Mouse (Mus musculus): ENCODE measurements around the gene Sept10. TPM values are rescaled to one million over a fixed set of nuclear protein-coding genes. Genes with fewer than 3 reads are reported as not detected.

The Sept10 gene
- polyA plus RNA-seq (2012; rRNA removed) (37.7 and 40.1 TPM in 2 replicates), polyA plus RNA-seq (2014; fragmentation: Nextera tagmentation; extraction: Ambion mirVana) (48.8 and 49.6 TPM in 2 replicates)

DNA sequence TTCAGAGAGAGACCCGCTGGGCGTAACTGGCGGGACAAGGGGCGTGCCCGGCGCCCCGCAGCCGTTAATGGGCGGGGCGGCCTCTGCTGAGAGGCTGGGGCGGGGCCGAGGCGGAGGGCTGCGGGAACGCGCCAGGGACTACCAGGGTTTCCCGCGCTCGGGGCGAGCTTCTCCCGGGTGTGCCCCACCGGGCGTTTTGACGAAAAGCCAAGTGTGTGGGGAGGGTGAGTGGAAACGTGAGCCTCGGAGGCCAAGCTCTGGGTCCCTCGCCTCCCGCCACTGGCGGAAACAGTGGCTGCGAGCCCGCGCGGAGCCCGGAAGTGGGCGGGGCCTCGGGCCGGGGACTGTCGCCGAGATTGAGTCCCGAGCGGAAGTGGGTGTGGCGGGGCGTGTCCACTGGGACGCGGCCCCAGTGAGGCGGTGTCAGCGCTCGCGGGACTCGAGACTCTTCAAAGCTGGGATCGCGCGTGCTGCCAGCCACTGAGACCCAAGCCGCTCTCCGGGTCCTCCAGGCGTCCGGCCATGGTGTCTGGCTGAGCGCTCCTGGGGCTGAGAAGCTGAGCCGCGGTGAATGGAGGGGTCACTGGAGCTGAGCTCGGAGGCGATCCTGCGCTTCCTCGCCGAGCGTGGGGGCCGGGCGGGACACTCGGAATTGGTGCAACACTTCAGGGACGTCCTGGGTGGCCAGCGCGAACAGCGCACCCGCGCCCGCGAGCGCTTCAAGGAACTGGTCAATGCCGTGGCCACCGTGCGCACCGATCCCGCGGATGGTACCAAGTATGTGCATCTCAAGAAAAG is at the start of gene Sept10, which contains the start of gene Sowahc:
Gene Sept10, minus strand, starts transcription at position 375 of the 798 bp plus-strand sequence.
Gene Sowahc, plus strand, starts transcription at position 481 of the 798 bp plus-strand sequence.
- Histone ChIP-seq H3K9ac (ENCODE audit: low read depth, low read length, severe bottlenecking) (peak within 1 kb of the TSS; percentile 92), H3K27ac (replicated peaks; ENCODE audit: low read depth, low read length) (peak within 1 kb of the TSS; percentile 89), H3K9me3 (ENCODE audit: control insufficient read depth, low read length) (no peaks in the 10 kb centered on the region), H3K36me3 (ENCODE audit: control insufficient read depth, insufficient read depth, low read length) (no peaks in the 10 kb centered on the region), H3K27me3 (ENCODE audit: control insufficient read depth, insufficient read depth, low read length) (no peaks in the 10 kb centered on the region), H3K4me1 (ENCODE audit: control insufficient read depth, insufficient read depth, low read length) (peaks cover 14% of the 10 kb centered on the region), H3K4me2 (replicated peaks; ENCODE audit: low read depth, low read length, severe bottlenecking) (peak within 1 kb of the TSS; percentile 96), H3K4me3 (replicated peaks; ENCODE audit: low read length) (peak within 1 kb of the TSS; percentile 82)
- TF ChIP-seq POLR2A (IDR thresholded peaks at IDR 0.05; ENCODE audit: borderline replicate concordance, extremely low read depth, insufficient read depth, insufficient read length), result peak; percentile 70; the same call in 1 of the 2 replicates
- WGBS, result under 1% methylated on average over 57 of the region's 84 CpGs
- ATAC-seq (ENCODE audit: low FRiP score, low read depth) (peak; percentile 95), DNase-seq (ENCODE audit: low spot score) (peak; percentile 93)

DNA sequence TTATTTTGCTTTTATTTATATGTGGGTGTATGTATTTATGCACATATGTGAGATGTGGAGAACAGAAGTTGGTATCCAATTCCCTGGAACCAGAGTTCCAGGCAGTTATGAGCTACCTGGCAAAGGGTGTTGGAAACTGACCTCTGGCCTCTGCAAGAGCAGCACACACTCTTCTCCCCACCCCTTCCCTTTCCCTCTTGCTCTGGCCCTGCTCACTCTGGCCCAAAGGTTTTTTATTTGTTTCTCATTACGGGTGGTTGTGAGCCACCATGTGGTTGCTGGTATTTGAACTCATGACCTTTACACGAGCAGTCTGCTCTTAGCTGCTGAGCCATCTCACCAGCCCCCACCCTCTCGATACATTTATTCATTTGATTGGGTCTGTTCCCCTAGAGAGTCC is 47.1 kb upstream of the Sept10 start:
- ATAC-seq (ENCODE audit: low FRiP score, low read depth), result no peak
- H3K27ac ChIP-seq (replicated peaks; ENCODE audit: low read depth, low read length), result no peak overlapping the region
- no peak for DNase-seq (ENCODE audit: low spot score)
- TF ChIP-seq POLR2A (IDR thresholded peaks at IDR 0.05; ENCODE audit: borderline replicate concordance, extremely low read depth, insufficient read depth, insufficient read length), result no peak
- no peak overlapping the region for H3K4me3 ChIP-seq (replicated peaks; ENCODE audit: low read length)
- peaks cover 11% of the 10 kb centered on the region; the same call in 1 of the 2 replicates for H3K4me1 ChIP-seq (ENCODE audit: control insufficient read depth, insufficient read depth, low read length)
- H3K4me2 ChIP-seq (replicated peaks; ENCODE audit: low read depth, low read length, severe bottlenecking), result no peak overlapping the region
- H3K27me3 ChIP-seq (ENCODE audit: control insufficient read depth, insufficient read depth, low read length), result no peaks in the 10 kb centered on the region
- H3K36me3 ChIP-seq (ENCODE audit: control insufficient read depth, insufficient read depth, low read length), result no peaks in the 10 kb centered on the region
- H3K9ac ChIP-seq (ENCODE audit: low read depth, low read length, severe bottlenecking), result no peak overlapping the region
- 22% methylated on average over 3 of the region's 3 CpGs for WGBS
- H3K9me3 ChIP-seq (ENCODE audit: control insufficient read depth, low read length), result no peaks in the 10 kb centered on the region

DNA sequence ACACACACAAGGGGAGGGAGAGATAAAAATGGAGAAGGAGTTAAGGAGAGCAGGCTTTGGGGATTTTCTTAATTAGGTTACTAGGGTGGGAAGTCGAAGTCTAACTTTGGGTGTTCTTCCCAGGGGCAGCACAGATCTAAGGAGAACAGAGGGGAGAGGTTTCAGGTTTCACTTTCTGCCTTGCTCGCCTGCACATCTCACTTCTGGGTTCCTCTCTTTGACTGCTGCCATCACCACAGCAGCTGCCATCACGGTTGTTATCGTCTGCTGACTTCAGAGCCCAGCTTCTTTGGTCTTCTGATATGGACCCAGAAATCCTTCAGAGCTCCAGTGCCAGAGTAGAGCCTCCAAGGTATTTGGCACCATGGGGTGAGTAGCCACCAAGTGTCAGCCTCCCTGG is 46.5 kb upstream of the Sept10 start:
- no peaks in the 10 kb centered on the region for H3K36me3 ChIP-seq (ENCODE audit: control insufficient read depth, insufficient read depth, low read length)
- no peak overlapping the region for H3K4me3 ChIP-seq (replicated peaks; ENCODE audit: low read length)
- H3K9me3 ChIP-seq (ENCODE audit: control insufficient read depth, low read length), result no peaks in the 10 kb centered on the region
- 39% methylated on average over 4 of the region's 4 CpGs for WGBS
- no peak overlapping the region for H3K9ac ChIP-seq (ENCODE audit: low read depth, low read length, severe bottlenecking)
- DNase-seq (ENCODE audit: low spot score) (no peak), ATAC-seq (ENCODE audit: low FRiP score, low read depth) (no peak)
- no peaks in the 10 kb centered on the region for H3K27me3 ChIP-seq (ENCODE audit: control insufficient read depth, insufficient read depth, low read length)
- H3K4me2 ChIP-seq (replicated peaks; ENCODE audit: low read depth, low read length, severe bottlenecking), result no peak overlapping the region
- peaks cover 11% of the 10 kb centered on the region; the same call in 1 of the 2 replicates for H3K4me1 ChIP-seq (ENCODE audit: control insufficient read depth, insufficient read depth, low read length)
- TF ChIP-seq POLR2A (IDR thresholded peaks at IDR 0.05; ENCODE audit: borderline replicate concordance, extremely low read depth, insufficient read depth, insufficient read length), result no peak
- no peak overlapping the region for H3K27ac ChIP-seq (replicated peaks; ENCODE audit: low read depth, low read length)

DNA sequence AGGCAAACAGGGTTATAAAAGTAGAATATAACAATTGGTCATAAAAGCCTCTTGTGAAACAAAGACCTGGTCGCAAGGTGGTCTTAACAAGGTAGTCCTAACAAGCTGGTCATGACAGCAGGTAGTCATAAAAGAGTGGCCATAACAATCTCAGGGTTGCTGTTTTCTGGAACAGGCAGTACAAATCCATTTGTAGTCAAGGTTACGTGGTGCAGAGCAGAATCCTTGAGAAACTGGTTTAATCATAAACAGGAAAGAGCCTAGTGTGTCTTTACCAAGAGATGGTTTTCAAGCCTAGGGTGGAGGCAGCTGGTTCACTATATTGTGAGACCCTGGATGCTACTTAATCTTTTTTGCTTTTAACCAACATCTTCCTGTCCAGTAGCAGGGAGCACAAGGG is 45.6 kb upstream of the Sept10 start:
- no peak for TF ChIP-seq POLR2A (IDR thresholded peaks at IDR 0.05; ENCODE audit: borderline replicate concordance, extremely low read depth, insufficient read depth, insufficient read length)
- peak; percentile 14 for DNase-seq (ENCODE audit: low spot score)
- no peak overlapping the region for H3K27ac ChIP-seq (replicated peaks; ENCODE audit: low read depth, low read length)
- no peak overlapping the region for H3K9ac ChIP-seq (ENCODE audit: low read depth, low read length, severe bottlenecking)
- no peak overlapping the region for H3K4me3 ChIP-seq (replicated peaks; ENCODE audit: low read length)
- WGBS, result 41% methylated on average over 2 of the region's 2 CpGs
- H3K4me1 ChIP-seq (ENCODE audit: control insufficient read depth, insufficient read depth, low read length), result peaks cover 14% of the 10 kb centered on the region
- ATAC-seq (ENCODE audit: low FRiP score, low read depth), result peak; percentile 63; the same call in 1 of the 2 replicates
- H3K36me3 ChIP-seq (ENCODE audit: control insufficient read depth, insufficient read depth, low read length), result no peaks in the 10 kb centered on the region
- no peak overlapping the region for H3K4me2 ChIP-seq (replicated peaks; ENCODE audit: low read depth, low read length, severe bottlenecking)
- H3K27me3 ChIP-seq (ENCODE audit: control insufficient read depth, insufficient read depth, low read length), result no peaks in the 10 kb centered on the region
- H3K9me3 ChIP-seq (ENCODE audit: control insufficient read depth, low read length), result no peaks in the 10 kb centered on the region

DNA sequence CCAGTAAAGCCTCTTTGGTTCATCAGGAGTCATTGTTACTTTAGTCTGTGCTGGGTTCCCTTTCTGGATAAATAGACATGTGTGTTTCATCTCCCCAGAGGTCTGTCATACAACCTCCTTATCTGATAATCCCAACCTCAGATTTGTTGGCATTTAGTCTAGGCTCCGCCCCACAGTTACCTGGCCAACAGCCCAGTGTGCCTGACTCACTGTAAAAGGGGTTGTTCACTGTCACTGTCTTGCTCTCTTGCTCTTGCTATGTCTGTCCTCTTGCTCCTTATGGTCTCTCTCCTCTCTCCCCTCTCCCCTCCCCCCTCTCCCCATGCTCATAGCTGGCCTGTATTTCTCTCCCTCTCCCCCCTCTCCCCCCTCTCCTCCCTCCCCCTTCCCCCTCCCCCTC is 44.5 kb upstream of the Sept10 start:
- peaks cover 20% of the 10 kb centered on the region for H3K4me1 ChIP-seq (ENCODE audit: control insufficient read depth, insufficient read depth, low read length)
- no peak overlapping the region for H3K27ac ChIP-seq (replicated peaks; ENCODE audit: low read depth, low read length)
- H3K36me3 ChIP-seq (ENCODE audit: control insufficient read depth, insufficient read depth, low read length), result no peaks in the 10 kb centered on the region
- H3K4me3 ChIP-seq (replicated peaks; ENCODE audit: low read length), result no peak overlapping the region
- ATAC-seq (ENCODE audit: low FRiP score, low read depth) (no peak), DNase-seq (ENCODE audit: low spot score) (no peak)
- H3K4me2 ChIP-seq (replicated peaks; ENCODE audit: low read depth, low read length, severe bottlenecking), result no peak overlapping the region
- WGBS, result 81% methylated on average over 1 of the region's 1 CpGs
- H3K9ac ChIP-seq (ENCODE audit: low read depth, low read length, severe bottlenecking), result no peak overlapping the region
- TF ChIP-seq POLR2A (IDR thresholded peaks at IDR 0.05; ENCODE audit: borderline replicate concordance, extremely low read depth, insufficient read depth, insufficient read length), result no peak
- H3K9me3 ChIP-seq (ENCODE audit: control insufficient read depth, low read length), result no peaks in the 10 kb centered on the region
- no peaks in the 10 kb centered on the region for H3K27me3 ChIP-seq (ENCODE audit: control insufficient read depth, insufficient read depth, low read length)
